Mouse (Mus musculus): ENCODE results near the gene Apoc4.

- TF ChIP-seq CTCF (conservative IDR thresholded peaks at IDR 0.05; ENCODE audit: insufficient read depth, insufficient read length, low read depth, low read length), result no peak
- no peak for TF ChIP-seq POLR2A (IDR thresholded peaks at IDR 0.05; ENCODE audit: low read depth, low read length)
These were observed 2.4 kb downstream of the Apoc4 start for GRCm38 (mm10) chr7:19678901-19679300.
